Mouse (Mus musculus) megakaryocyte-erythroid progenitor cell, adult 5-6 weeks (primary cell): ENCODE measurements at regions not wholly inside any gene's neighbourhood (a gene's known extent, or its start where the extent isn't known, plus 50 kb on each side); places are given as distances from the start of the nearest gene placed in this dataset.

Experiments used
- ATAC-seq: replicated peaks from 2 replicates; pipeline ENCODE4 v1.8.0; 2016; ENCODE audit warnings: mild to moderate bottlenecking, inconsistent platforms; ENCODE audit not compliant: severe bottlenecking, poor library complexity, low FRiP score, low TSS enrichment

GRCm38 (mm10) chr3:115496110-115496509 lies 218.8 kb downstream of the S1pr1 start:
- no peak for ATAC-seq

GRCm38 (mm10) chr3:115495692-115496091 lies 219.2 kb downstream of the S1pr1 start:
- no peak for ATAC-seq

- ATAC-seq: no peak
Measured at GRCm38 (mm10) chr3:115468980-115469379, 245.9 kb downstream of the S1pr1 start.

- no peak for ATAC-seq
Measured at GRCm38 (mm10) chr3:115467850-115468249, 247.0 kb downstream of the S1pr1 start.

- ATAC-seq: no peak
Measured at GRCm38 (mm10) chr3:115462623-115463022, 252.2 kb downstream of the S1pr1 start.
